Mouse (Mus musculus) brain, embryonic 14.5 days (tissue): ENCODE results near the gene Sobp.

Source experiments
- CTCF ChIP-seq: fragments of 200-500 bp; IDR thresholded peaks from 2 replicates; pipeline ENCODE4 v1.5.1; 2012; ENCODE audit warnings: inconsistent platforms, mild to moderate bottlenecking, moderate library complexity, borderline replicate concordance; ENCODE audit not compliant: insufficient read depth, insufficient read length; ENCODE audit errors: extremely low read depth
- POLR2A ChIP-seq: fragments of 200-500 bp; IDR thresholded peaks from 2 replicates; pipeline ENCODE4 v1.6.1; 2012; ENCODE audit warnings: mild to moderate bottlenecking, inconsistent platforms, borderline replicate concordance; ENCODE audit not compliant: poor library complexity, insufficient read depth, insufficient read length, severe bottlenecking; ENCODE audit errors: extremely low read depth

DNA sequence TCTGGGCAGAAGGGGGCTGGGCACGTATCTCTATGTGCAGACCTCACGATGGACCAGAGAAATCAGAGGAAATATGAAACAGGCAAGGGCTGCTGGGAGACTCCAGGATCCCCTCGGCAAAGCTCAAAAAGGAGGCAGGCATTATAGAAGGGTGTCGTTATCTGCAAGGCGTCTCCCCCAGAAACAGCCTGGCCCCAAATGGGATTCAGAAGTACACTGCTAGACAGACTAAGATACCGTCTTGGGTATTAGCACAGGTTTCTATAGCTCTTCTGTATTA, 90.3 kb downstream of the Sobp start:
- no peak for TF ChIP-seq CTCF
- no peak for TF ChIP-seq POLR2A
